In the genomic region with DNA sequence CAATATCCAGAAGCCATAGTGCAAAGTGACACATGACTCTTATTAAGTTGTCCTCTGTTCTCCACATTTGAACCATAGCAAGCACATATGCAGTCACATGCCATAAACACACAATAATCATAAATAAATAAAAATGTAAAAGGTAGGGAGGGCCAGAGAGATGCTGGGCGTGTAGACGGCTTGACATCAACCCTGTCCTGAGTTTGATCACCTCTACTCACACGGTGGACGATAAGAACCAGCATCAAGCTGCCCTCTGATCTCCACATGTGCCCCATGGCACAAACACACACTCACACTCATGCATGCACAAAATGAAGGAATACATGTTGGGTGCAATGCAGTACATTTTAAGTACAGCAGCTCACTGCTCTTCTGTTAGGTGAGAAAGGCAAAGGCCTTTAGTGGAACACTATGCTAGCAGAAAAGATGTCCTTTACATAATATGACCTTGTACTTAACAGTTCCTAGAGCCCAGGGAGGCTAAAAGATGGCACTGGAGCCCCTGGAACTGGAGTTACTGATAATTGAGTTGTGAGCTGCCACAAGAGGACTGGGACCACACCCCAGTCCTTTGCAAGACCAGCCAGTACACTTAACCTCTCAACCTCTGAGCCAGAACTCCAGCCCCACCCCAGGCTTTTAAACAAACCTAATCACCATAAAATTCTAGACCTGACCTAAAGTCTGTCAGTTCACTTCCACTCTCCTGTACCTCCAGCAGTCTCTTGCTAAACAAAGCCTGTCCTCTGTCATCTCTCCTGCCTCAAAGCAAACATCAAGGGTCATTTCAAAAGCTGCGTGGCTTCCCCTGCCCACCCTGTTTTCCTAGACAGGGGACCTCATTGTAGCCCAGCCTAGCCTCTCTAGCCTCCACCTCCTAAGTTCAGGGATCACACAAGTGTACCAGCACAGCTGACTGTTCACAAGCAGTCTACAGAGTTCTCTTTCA, we compare ENCODE assay signal across 9 mouse cellular contexts. TPM values are rescaled to one million over a fixed set of nuclear protein-coding genes. Genes with fewer than 3 reads are reported as not detected.
DNase-seq lines count a peak whose midpoint lies in the region; ATAC-seq and TF ChIP-seq lines count a peak whose summit lies in the region.
"Had no signal": no experiment of that assay in that cellular context is flagged by ENCODE, and none has a peak within 500 bp of the region (broad histone marks: within the 10 kb centered on the region; RNA-seq: fewer than 3 reads in every experiment).

No protein-coding gene starts in this region.

- 0 out of 2 replicates have a peak overlapping the region, but pooled peaks have one; percentile 3 for H3K9ac ChIP-seq in heart, embryonic 16.5 days (ENCODE audit: low read length)
- no peak overlapping the region for H3K9ac ChIP-seq in hindbrain, embryonic 11.5 days (ENCODE audit: low read depth, low read length)
- no peak overlapping the region for H3K9ac ChIP-seq in forebrain, embryonic 11.5 days (ENCODE audit: low read length)

- 24% methylated on average over 5 of the region's 5 CpGs for WGBS in heart, embryonic 16.5 days
- WGBS in hindbrain, embryonic 11.5 days: 58% methylated on average over 5 of the region's 5 CpGs
- WGBS in forebrain, embryonic 11.5 days: 62% methylated on average over 5 of the region's 5 CpGs

- peak; percentile 28 for DNase-seq in gastrocnemius, adult 2 months
- DNase-seq in gastrocnemius, postnatal 10 days: no peak
- DNase-seq in R1 (ENCODE audit: low read depth, low spot score): peak; percentile 95
- peak; percentile 60 for DNase-seq in lung, postnatal 36 days
- DNase-seq in cerebellum, adult 18-20 months: no peak
- no peak for DNase-seq in hindbrain, embryonic 11.5 days (ENCODE audit: low spot score)
- no peak for DNase-seq in forebrain, embryonic 11.5 days (ENCODE audit: low spot score)
- DNase-seq: layer of hippocampus, postnatal 36 days had no signal

- peak; percentile 74 for ATAC-seq in heart, embryonic 16.5 days (replicated peaks; ENCODE audit: extremely low read depth, insufficient read depth, low FRiP score)
- no peak for ATAC-seq in hindbrain, embryonic 11.5 days (ENCODE audit: low FRiP score)
- ATAC-seq in forebrain, embryonic 11.5 days (replicated peaks; ENCODE audit: low FRiP score): no peak

- no peaks in the 10 kb centered on the region for H3K27me3 ChIP-seq in heart, embryonic 16.5 days (ENCODE audit: control insufficient read depth, insufficient read depth, low read length)
- no peaks in the 10 kb centered on the region for H3K27me3 ChIP-seq in hindbrain, embryonic 11.5 days (ENCODE audit: control insufficient read depth, insufficient read depth, low read length)
- H3K27me3 ChIP-seq in forebrain, embryonic 11.5 days (ENCODE audit: control insufficient read depth, insufficient read depth, low read length): no peaks in the 10 kb centered on the region

- no peaks in the 10 kb centered on the region for H3K9me3 ChIP-seq in heart, embryonic 16.5 days (replicated peaks; ENCODE audit: control insufficient read depth, low read length)
- no peaks in the 10 kb centered on the region for H3K9me3 ChIP-seq in hindbrain, embryonic 11.5 days (ENCODE audit: control insufficient read depth, low read length)
- H3K9me3 ChIP-seq in forebrain, embryonic 11.5 days (ENCODE audit: control insufficient read depth, low read length): no peaks in the 10 kb centered on the region

- H3K27ac ChIP-seq in gastrocnemius, adult 2 months: peak overlapping the region; percentile 70
- peak overlapping the region; percentile 72 for H3K27ac ChIP-seq in heart, embryonic 16.5 days (ENCODE audit: low read length)
- H3K27ac ChIP-seq in hindbrain, embryonic 11.5 days (ENCODE audit: low read depth, low read length): no peak overlapping the region
- H3K27ac ChIP-seq in forebrain, embryonic 11.5 days (ENCODE audit: low read depth, low read length): no peak overlapping the region

- peaks cover 42% of the 10 kb centered on the region for H3K4me1 ChIP-seq in heart, embryonic 16.5 days (ENCODE audit: control insufficient read depth, insufficient read depth, low read length)
- H3K4me1 ChIP-seq in hindbrain, embryonic 11.5 days (replicated peaks; ENCODE audit: control insufficient read depth, insufficient read depth, low read length): no peaks in the 10 kb centered on the region
- H3K4me1 ChIP-seq in forebrain, embryonic 11.5 days (replicated peaks; ENCODE audit: control insufficient read depth, insufficient read depth, low read length): no peaks in the 10 kb centered on the region

- no peak for TF ChIP-seq CTCF in gastrocnemius, adult 2 months (IDR thresholded peaks at IDR 0.05)

- intact Hi-C loops in gastrocnemius, adult 2 months (cut with DNase I): no loop called here

- peak overlapping the region; percentile 18; the same call in 1 of the 2 replicates for H3K4me2 ChIP-seq in heart, embryonic 16.5 days (ENCODE audit: low read depth, low read length)
- no peak overlapping the region for H3K4me2 ChIP-seq in hindbrain, embryonic 11.5 days (replicated peaks; ENCODE audit: low read depth, low read length)
- no peak overlapping the region for H3K4me2 ChIP-seq in forebrain, embryonic 11.5 days (ENCODE audit: low read depth, low read length, severe bottlenecking)

- H3K4me3 ChIP-seq in gastrocnemius, adult 2 months: peak overlapping the region; percentile 19; the same call in 1 of the 2 replicates
- H3K4me3 ChIP-seq in heart, embryonic 16.5 days (ENCODE audit: low read length): no peak overlapping the region
- H3K4me3 ChIP-seq in hindbrain, embryonic 11.5 days (ENCODE audit: low read depth, low read length): no peak overlapping the region
- no peak overlapping the region for H3K4me3 ChIP-seq in forebrain, embryonic 11.5 days (ENCODE audit: low read depth, low read length)

- H3K36me3 ChIP-seq in heart, embryonic 16.5 days (ENCODE audit: control insufficient read depth, insufficient read depth): no peaks in the 10 kb centered on the region
- no peaks in the 10 kb centered on the region for H3K36me3 ChIP-seq in hindbrain, embryonic 11.5 days (ENCODE audit: control insufficient read depth, insufficient read depth, low read length)
- H3K36me3 ChIP-seq in forebrain, embryonic 11.5 days (ENCODE audit: control insufficient read depth, insufficient read depth, low read length): no peaks in the 10 kb centered on the region

RNA-seq across cellular contexts. Expression of gene Raf1, which starts 25.7 kb away (rescaled TPM):
- total RNA-seq in gastrocnemius, adult 2 months (2021): 100 to 1,000 TPM; 129 to 136 TPM
- total RNA-seq in gastrocnemius, postnatal 10 days (2021): 100 to 1,000 TPM; 102 to 108 TPM
- polyA plus RNA-seq in heart, embryonic 16.5 days (2015; fragmentation: Nextera tagmentation; extraction: Ambion mirVana): 103 and 104 TPM in 2 replicates
- polyA plus RNA-seq in hindbrain, embryonic 11.5 days (2014; fragmentation: Nextera tagmentation; extraction: Ambion mirVana): 148 and 157 TPM in 2 replicates
- polyA plus RNA-seq in forebrain, embryonic 11.5 days (2014; fragmentation: Nextera tagmentation; extraction: Ambion mirVana): 153 and 175 TPM in 2 replicates

RNA-seq across cellular contexts. Expression of gene Mkrn2, which starts 49.0 kb away (rescaled TPM):
- 10 to 100 TPM; 45.9 to 52.0 TPM for total RNA-seq in gastrocnemius, adult 2 months (2021)
- 10 to 100 TPM; 36.5 to 37.0 TPM for total RNA-seq in gastrocnemius, postnatal 10 days (2021)
- polyA plus RNA-seq in heart, embryonic 16.5 days (2015; fragmentation: Nextera tagmentation; extraction: Ambion mirVana): 26.2 and 26.7 TPM in 2 replicates
- 19.6 and 28.6 TPM in 2 replicates for polyA plus RNA-seq in hindbrain, embryonic 11.5 days (2014; fragmentation: Nextera tagmentation; extraction: Ambion mirVana)
- 23.4 and 26.2 TPM in 2 replicates for polyA plus RNA-seq in forebrain, embryonic 11.5 days (2014; fragmentation: Nextera tagmentation; extraction: Ambion mirVana)

RNA-seq across cellular contexts. Expression of gene Mkrn2os, which starts 58.4 kb away (rescaled TPM):
- total RNA-seq in gastrocnemius, adult 2 months (2021): under 1 TPM in 1 of 2 experiments, not detected in 1; 0.15 TPM
- under 1 TPM; 0.16 to 0.26 TPM for total RNA-seq in gastrocnemius, postnatal 10 days (2021)
- 0.17 and 0.54 TPM in 2 replicates for polyA plus RNA-seq in heart, embryonic 16.5 days (2015; fragmentation: Nextera tagmentation; extraction: Ambion mirVana)
- 0.11 and 0.18 TPM in 2 replicates for polyA plus RNA-seq in hindbrain, embryonic 11.5 days (2014; fragmentation: Nextera tagmentation; extraction: Ambion mirVana)
- 0.29 TPM in 1 of 2 replicates, not detected in the other for polyA plus RNA-seq in forebrain, embryonic 11.5 days (2014; fragmentation: Nextera tagmentation; extraction: Ambion mirVana)
- total RNA-seq: layer of hippocampus, postnatal 36 days had no signal

Comparison
In these comparisons a context has a peak if more than half of its experiments do, and no peak if none do; other contexts are left out.
1. DNase-seq: peak in gastrocnemius, adult 2 months (single experiment), R1 (single experiment) and lung, postnatal 36 days (single experiment); none in gastrocnemius, postnatal 10 days (single experiment), cerebellum, adult 18-20 months (0 of 2), hindbrain, embryonic 11.5 days (single experiment) and forebrain, embryonic 11.5 days (single experiment).
2. H3K27ac ChIP-seq: peak in gastrocnemius, adult 2 months (single experiment) and heart, embryonic 16.5 days (single experiment); none in hindbrain, embryonic 11.5 days (single experiment) and forebrain, embryonic 11.5 days (single experiment).